Mouse (Mus musculus) lung, adult 2 months (tissue): ENCODE data around the gene Cyfip1. TPM values are rescaled to one million over a fixed set of nuclear protein-coding genes. Genes with fewer than 3 reads are reported as not detected.

ENCODE experiments used
- DNase-seq: peaks from one replicate; pipeline ENCODE4 v3.0.0; 2022
- H3K4me1 ChIP-seq: fragments of 200-500 bp; 2 replicates; pipeline ENCODE4 v1.6.1; 2011; ENCODE audit warnings: low read length; ENCODE audit not compliant: control insufficient read depth, insufficient read depth
- H3K4me3 ChIP-seq: fragments of 200-500 bp; replicated peaks from 2 replicates; pipeline ENCODE3; 2011; ENCODE audit warnings: low read depth, mild to moderate bottlenecking, control low read depth, low read length; ENCODE audit errors: extremely low read depth
- CTCF ChIP-seq: fragments of 200-500 bp; IDR thresholded peaks from 2 replicates; pipeline ENCODE4 v1.5.1; 2011; ENCODE audit warnings: mild to moderate bottlenecking, low read length, control low read depth; ENCODE audit not compliant: insufficient read depth
- POLR2A ChIP-seq: fragments of 200-500 bp; IDR thresholded peaks from 2 replicates; pipeline ENCODE4 v1.6.1; 2011; ENCODE audit warnings: low read depth, mild to moderate bottlenecking, control low read depth, low read length, borderline replicate concordance; ENCODE audit errors: extremely low read depth
- WGBS: fragments of 180-500 bp; shearing (Covaris S2); methylation state at CpG from one replicate; pipeline ENCODE4 v1.1.7; 2018; 5-methylcytosine and 5-hydroxymethylcytosine counted together
- polyA plus RNA-seq: library from polyadenylated mRNA; depleted of rRNA; stranded (reverse); fragments of >200 nt; gene quantifications from 2 replicates; pipeline ENCODE4 v1.2.3, GENCODE M21; 2012

The Cyfip1 gene
- polyA plus RNA-seq, 1 experiment: 66.8 TPM

GRCm38 (mm10) chr7:55859518-55859872 is 17.9 kb downstream of the Cyfip1 start:
- 75% methylated on average over 2 of the region's 2 CpGs for WGBS
- Histone ChIP-seq H3K4me1 (peaks cover 13% of the 10 kb centered on the region), H3K4me3 (no peak overlapping the region)
- no peak for TF ChIP-seq CTCF
- no peak for TF ChIP-seq POLR2A
- no peak for DNase-seq

- 73% methylated on average over 6 of the region's 6 CpGs for WGBS
- DNase-seq: no peak
- TF ChIP-seq CTCF (no peak), POLR2A (no peak)
- Histone ChIP-seq H3K4me1 (peaks cover 13% of the 10 kb centered on the region), H3K4me3 (no peak overlapping the region)
Observed at GRCm38 (mm10) chr7:55859956-55860355, 18.4 kb downstream of the Cyfip1 start.

GRCm38 (mm10) chr7:55861175-55861574 is 19.6 kb downstream of the Cyfip1 start:
- WGBS: 73% methylated on average over 4 of the region's 4 CpGs
- no peak for DNase-seq
- Histone ChIP-seq H3K4me3 (no peak overlapping the region), H3K4me1 (peaks cover 10% of the 10 kb centered on the region)
- TF ChIP-seq CTCF (no peak), POLR2A (no peak)

- Histone ChIP-seq H3K4me1 (peaks cover 1% of the 10 kb centered on the region), H3K4me3 (no peak overlapping the region)
- TF ChIP-seq POLR2A: no peak
- no peak for TF ChIP-seq CTCF
- DNase-seq: no peak
Observed at GRCm38 (mm10) chr7:55865044-55865443, 23.5 kb downstream of the Cyfip1 start.

- Histone ChIP-seq H3K4me1 (peaks cover 3% of the 10 kb centered on the region), H3K4me3 (no peak overlapping the region)
- no peak for TF ChIP-seq POLR2A
- no peak for TF ChIP-seq CTCF
- no peak for DNase-seq
- 57% methylated on average over 8 of the region's 8 CpGs for WGBS
Observed at GRCm38 (mm10) chr7:55865750-55866416, 24.3 kb downstream of the Cyfip1 start.

GRCm38 (mm10) chr7:55868247-55868646 is 26.7 kb downstream of the Cyfip1 start:
- TF ChIP-seq CTCF (no peak), POLR2A (no peak)
- Histone ChIP-seq H3K4me1 (peaks cover 3% of the 10 kb centered on the region), H3K4me3 (no peak overlapping the region)
- 61% methylated on average over 7 of the region's 7 CpGs for WGBS
- DNase-seq: no peak

GRCm38 (mm10) chr7:55869220-55869619 is 27.7 kb downstream of the Cyfip1 start:
- TF ChIP-seq CTCF (no peak), POLR2A (no peak)
- WGBS: 56% methylated on average over 3 of the region's 3 CpGs
- H3K4me3 ChIP-seq: no peak overlapping the region

GRCm38 (mm10) chr7:55870340-55871020 is 28.9 kb downstream of the Cyfip1 start:
- 82% methylated on average over 6 of the region's 6 CpGs for WGBS

More at GRCm38 (mm10) chr7:55869220-55869619, 27.7 kb downstream of the Cyfip1 start:
- peaks cover 3% of the 10 kb centered on the region for H3K4me1 ChIP-seq
- no peak for DNase-seq

GRCm38 (mm10) chr7:55871476-55871875 is 29.9 kb downstream of the Cyfip1 start:
- no peak for DNase-seq
- H3K4me1 ChIP-seq: peaks cover 3% of the 10 kb centered on the region; the same call in 1 of the 2 replicates
- no peak overlapping the region for H3K4me3 ChIP-seq
- no peak for TF ChIP-seq CTCF
- TF ChIP-seq POLR2A: no peak
- WGBS: 75% methylated on average over 5 of the region's 5 CpGs

More at GRCm38 (mm10) chr7:55870340-55871020, 28.9 kb downstream of the Cyfip1 start:
- Histone ChIP-seq H3K4me3 (no peak overlapping the region), H3K4me1 (peaks cover 3% of the 10 kb centered on the region)
- DNase-seq: no peak
- TF ChIP-seq CTCF (no peak), POLR2A (no peak)

- WGBS: 79% methylated on average over 7 of the region's 7 CpGs
- no peak for DNase-seq
- 0 out of 2 replicates have a peak, but pooled peaks cover 3% of the 10 kb centered on the region for H3K4me1 ChIP-seq
- no peak overlapping the region for H3K4me3 ChIP-seq
- no peak for TF ChIP-seq CTCF
- no peak for TF ChIP-seq POLR2A
Observed at GRCm38 (mm10) chr7:55874703-55875102, 33.2 kb downstream of the Cyfip1 start.
